Mouse (Mus musculus) midbrain, embryonic 12.5 days (tissue): Measurements from ENCODE around the gene Tada3. TPM values are rescaled to one million over a fixed set of nuclear protein-coding genes. Genes with fewer than 3 reads are reported as not detected.

Experiments used
- ATAC-seq: fragments of 200-750 bp; cut with Nextera tagmentation; 2 replicates; pipeline ENCODE4 v1.8.0; 2017; ENCODE audit warnings: low read depth, moderate TSS enrichment, moderate library complexity; ENCODE audit not compliant: low FRiP score
- H3K27ac ChIP-seq: fragments of 300-500 bp; sonication (generic); replicated peaks from 2 replicates; pipeline ENCODE4 v1.5.1; 2016; ENCODE audit warnings: mild to moderate bottlenecking
- H3K27me3 ChIP-seq: fragments of 300-500 bp; sonication (generic); 2 replicates; pipeline ENCODE4 v1.6.1; 2016; ENCODE audit warnings: mild to moderate bottlenecking
- H3K36me3 ChIP-seq: fragments of 300-500 bp; sonication (generic); 2 replicates; pipeline ENCODE4 v1.6.1; 2016
- H3K4me1 ChIP-seq: fragments of 300-500 bp; sonication (generic); 2 replicates; pipeline ENCODE4 v1.6.1; 2016
- H3K4me2 ChIP-seq: fragments of 300-500 bp; sonication (generic); replicated peaks from 2 replicates; pipeline ENCODE4 v1.6.1; 2016; ENCODE audit warnings: mild to moderate bottlenecking, moderate library complexity
- H3K4me3 ChIP-seq: fragments of 300-500 bp; sonication (generic); 2 replicates; pipeline ENCODE4 v1.5.1; 2016; ENCODE audit warnings: mild to moderate bottlenecking
- H3K9ac ChIP-seq: fragments of 300-500 bp; sonication (generic); replicated peaks from 2 replicates; pipeline ENCODE4 v1.6.1; 2016; ENCODE audit warnings: mild to moderate bottlenecking, moderate library complexity
- H3K9me3 ChIP-seq: fragments of 300-500 bp; sonication (generic); 2 replicates; pipeline ENCODE4 v1.6.1; 2016; ENCODE audit warnings: mild to moderate bottlenecking
- WGBS: fragments of 180-500 bp; shearing (Covaris S2); methylation state at CpG from one replicate; pipeline ENCODE4 v1.1.7; 2016; 5-methylcytosine and 5-hydroxymethylcytosine counted together
- polyA plus RNA-seq: library from polyadenylated mRNA; unstranded; fragments of >200 nt; fragmentation: Nextera tagmentation; extraction: Ambion mirVana; gene quantifications from 2 replicates; pipeline ENCODE4 v1.2.1, GENCODE M21; 2016

Tada3 gene
- 63.2 and 64.5 TPM in 2 replicates for polyA plus RNA-seq

GRCm38 (mm10) chr6:113377496-113378385 is at the start of gene Tada3, which contains the start of gene Arpc4:
Gene Tada3, minus strand, starts transcription at chr6:113377883.
Gene Arpc4, plus strand, starts transcription at chr6:113378115.
- Histone ChIP-seq H3K36me3 (peaks cover 51% of the 10 kb centered on the region), H3K4me2 (peak within 1 kb of the TSS; percentile 98), H3K4me1 (peaks cover 21% of the 10 kb centered on the region), H3K9me3 (no peaks in the 10 kb centered on the region), H3K27me3 (no peaks in the 10 kb centered on the region), H3K4me3 (peak within 1 kb of the TSS; percentile 90), H3K9ac (peak within 1 kb of the TSS; percentile 94), H3K27ac (peak within 1 kb of the TSS; percentile 95)
- ATAC-seq: peak; percentile 94
- WGBS: under 1% methylated on average over 58 of the region's 61 CpGs

- ATAC-seq: no peak
- no peak overlapping the region for H3K9ac ChIP-seq
- WGBS: 65% methylated on average over 3 of the region's 3 CpGs
These were observed 49.7 kb upstream of the Tada3 start for GRCm38 (mm10) chr6:113427397-113427796.

DNA sequence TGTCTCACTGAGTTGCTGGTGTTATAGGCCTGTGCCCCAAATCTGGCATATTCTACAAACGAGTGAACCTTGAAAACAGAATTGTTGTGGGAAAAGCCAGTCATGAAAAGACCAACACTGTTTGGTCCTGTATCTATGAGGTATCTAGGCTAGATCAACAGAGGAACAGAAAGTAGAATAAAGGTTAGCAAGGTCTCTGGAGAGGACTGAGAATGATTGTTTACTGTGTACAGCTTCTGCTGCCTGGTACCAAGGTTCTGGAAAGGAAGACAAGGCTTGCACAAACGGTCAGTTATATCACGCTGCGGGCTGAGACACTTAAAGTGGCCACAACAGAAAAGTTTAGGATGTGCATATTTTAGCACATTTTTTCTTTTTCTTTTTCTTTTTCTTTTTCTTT is 49.0 kb upstream of the Tada3 start:
- no peaks in the 10 kb centered on the region for H3K36me3 ChIP-seq
- no peak for ATAC-seq
- no peaks in the 10 kb centered on the region for H3K4me1 ChIP-seq
- H3K9me3 ChIP-seq: peaks cover 4% of the 10 kb centered on the region; the same call in 1 of the 2 replicates
- 95% methylated on average over 4 of the region's 4 CpGs for WGBS
- H3K4me3 ChIP-seq: no peak overlapping the region
- H3K27ac ChIP-seq: no peak overlapping the region
- no peak overlapping the region for H3K9ac ChIP-seq
- H3K4me2 ChIP-seq: no peak overlapping the region
- H3K27me3 ChIP-seq: no peaks in the 10 kb centered on the region

More at GRCm38 (mm10) chr6:113427397-113427796, 49.7 kb upstream of the Tada3 start:
- Histone ChIP-seq H3K4me3 (no peak overlapping the region), H3K9me3 (peaks cover 4% of the 10 kb centered on the region; the same call in 1 of the 2 replicates), H3K4me2 (no peak overlapping the region), H3K27me3 (no peaks in the 10 kb centered on the region), H3K27ac (no peak overlapping the region), H3K36me3 (no peaks in the 10 kb centered on the region), H3K4me1 (no peaks in the 10 kb centered on the region)

GRCm38 (mm10) chr6:113424187-113424586 is 46.5 kb upstream of the Tada3 start:
- Histone ChIP-seq H3K9ac (no peak overlapping the region), H3K27ac (no peak overlapping the region), H3K27me3 (no peaks in the 10 kb centered on the region), H3K36me3 (no peaks in the 10 kb centered on the region), H3K4me1 (peaks cover 4% of the 10 kb centered on the region; the same call in 1 of the 2 replicates), H3K4me3 (no peak overlapping the region), H3K9me3 (peaks cover 4% of the 10 kb centered on the region; the same call in 1 of the 2 replicates), H3K4me2 (no peak overlapping the region)
- ATAC-seq: no peak
- 88% methylated on average over 7 of the region's 7 CpGs for WGBS

GRCm38 (mm10) chr6:113423000-113423399 is 45.3 kb upstream of the Tada3 start:
- WGBS: 81% methylated on average over 4 of the region's 4 CpGs

DNA sequence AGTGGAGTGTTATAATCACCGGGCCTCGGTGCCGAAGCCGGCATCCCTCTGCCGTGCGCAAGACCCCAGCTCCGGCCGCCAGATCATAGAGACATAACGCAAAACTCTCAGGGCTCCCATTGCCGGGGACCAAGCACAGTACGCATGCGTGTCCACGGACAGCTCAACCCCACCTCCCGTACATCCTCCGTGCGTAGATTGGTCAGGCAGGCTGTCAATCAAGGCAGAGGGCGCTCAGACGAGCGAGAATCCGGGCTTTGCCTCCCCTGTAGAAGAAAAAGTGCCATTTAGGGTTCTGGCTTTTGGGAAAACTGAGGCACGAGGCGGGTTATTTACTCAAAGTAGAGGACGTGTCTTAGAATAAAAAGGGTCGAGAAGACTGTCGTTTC is 41.5 kb upstream of the Tada3 start, which contains the start of gene Rpusd3:
Gene Rpusd3, minus strand, starts transcription at position 142 of the 389 bp plus-strand sequence.
- Histone ChIP-seq H3K27me3 (no peaks in the 10 kb centered on the region), H3K9ac (peak within 1 kb of the TSS; percentile 73), H3K36me3 (peaks cover 25% of the 10 kb centered on the region), H3K9me3 (no peaks in the 10 kb centered on the region), H3K4me3 (peak within 1 kb of the TSS; percentile 60), H3K27ac (peak within 1 kb of the TSS; percentile 22; the same call in 1 of the 2 replicates), H3K4me2 (peak within 1 kb of the TSS; percentile 88), H3K4me1 (peaks cover 18% of the 10 kb centered on the region)
- WGBS: under 1% methylated on average over 25 of the region's 25 CpGs
- peak; percentile 98 for ATAC-seq

More at GRCm38 (mm10) chr6:113423000-113423399, 45.3 kb upstream of the Tada3 start:
- Histone ChIP-seq H3K27me3 (no peaks in the 10 kb centered on the region), H3K9ac (no peak overlapping the region), H3K4me1 (peaks cover 11% of the 10 kb centered on the region), H3K4me2 (no peak overlapping the region), H3K36me3 (no peaks in the 10 kb centered on the region), H3K27ac (no peak overlapping the region), H3K4me3 (no peak overlapping the region), H3K9me3 (peaks cover 4% of the 10 kb centered on the region; the same call in 1 of the 2 replicates)
- ATAC-seq: no peak

GRCm38 (mm10) chr6:113418441-113419198 is 40.9 kb upstream of the Tada3 start:
- Histone ChIP-seq H3K4me2 (peak overlapping the region; percentile 88), H3K36me3 (peaks cover 25% of the 10 kb centered on the region), H3K4me3 (peak overlapping the region; percentile 60), H3K27ac (peak overlapping the region; percentile 22; the same call in 1 of the 2 replicates), H3K27me3 (no peaks in the 10 kb centered on the region), H3K4me1 (peaks cover 18% of the 10 kb centered on the region), H3K9me3 (no peaks in the 10 kb centered on the region), H3K9ac (peak overlapping the region; percentile 73)
- WGBS: 18% methylated on average over 16 of the region's 16 CpGs
- ATAC-seq: peak; percentile 68; the same call in 1 of the 2 replicates

- Histone ChIP-seq H3K27ac (no peak overlapping the region), H3K27me3 (no peaks in the 10 kb centered on the region), H3K4me3 (no peak overlapping the region), H3K36me3 (peaks cover 27% of the 10 kb centered on the region), H3K9me3 (no peaks in the 10 kb centered on the region), H3K4me1 (peaks cover 18% of the 10 kb centered on the region), H3K4me2 (no peak overlapping the region), H3K9ac (no peak overlapping the region)
- no peak for ATAC-seq
- 93% methylated on average over 5 of the region's 5 CpGs for WGBS
These were observed 38.7 kb upstream of the Tada3 start for GRCm38 (mm10) chr6:113416416-113416815.

DNA sequence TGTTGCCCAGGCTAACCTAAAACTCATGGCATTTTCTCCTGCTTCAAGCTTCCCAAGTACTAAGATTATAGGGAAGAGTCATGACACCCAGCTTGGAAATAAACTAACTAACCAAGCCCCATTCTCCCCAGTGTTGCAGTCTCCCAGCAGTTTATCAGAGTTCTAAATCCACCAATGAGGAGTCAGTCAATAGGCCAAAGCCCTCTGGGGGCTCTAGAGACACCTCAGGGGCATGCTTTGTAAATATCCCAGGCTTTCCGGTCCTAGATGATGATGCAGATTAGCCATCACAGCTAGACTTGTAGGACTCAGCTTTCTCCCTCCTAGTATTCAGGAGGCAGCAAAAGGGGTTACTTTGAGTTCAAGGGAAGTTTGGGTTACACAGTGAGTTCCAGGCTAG is 32.3 kb upstream of the Tada3 start:
- H3K4me2 ChIP-seq: no peak overlapping the region
- H3K9me3 ChIP-seq: no peaks in the 10 kb centered on the region
- no peak overlapping the region for H3K27ac ChIP-seq
- WGBS: 75% methylated on average over 1 of the region's 1 CpGs
- ATAC-seq: no peak
- H3K36me3 ChIP-seq: peaks cover 8% of the 10 kb centered on the region; the same call in 1 of the 2 replicates
- H3K4me1 ChIP-seq: no peaks in the 10 kb centered on the region
- no peak overlapping the region for H3K4me3 ChIP-seq
- no peak overlapping the region for H3K9ac ChIP-seq
- no peaks in the 10 kb centered on the region for H3K27me3 ChIP-seq

- Histone ChIP-seq H3K4me2 (no peak overlapping the region), H3K36me3 (no peaks in the 10 kb centered on the region), H3K27ac (no peak overlapping the region), H3K4me3 (no peak overlapping the region), H3K27me3 (no peaks in the 10 kb centered on the region), H3K9me3 (no peaks in the 10 kb centered on the region), H3K9ac (no peak overlapping the region), H3K4me1 (no peaks in the 10 kb centered on the region)
- ATAC-seq: no peak
- WGBS: 73% methylated on average over 9 of the region's 9 CpGs
These were observed 29.0 kb upstream of the Tada3 start for GRCm38 (mm10) chr6:113406683-113407082.

GRCm38 (mm10) chr6:113405483-113405882 is 27.8 kb upstream of the Tada3 start:
- Histone ChIP-seq H3K27ac (no peak overlapping the region), H3K4me3 (no peak overlapping the region), H3K27me3 (no peaks in the 10 kb centered on the region), H3K36me3 (0 out of 2 replicates have a peak, but pooled peaks cover 6% of the 10 kb centered on the region), H3K9me3 (no peaks in the 10 kb centered on the region), H3K9ac (no peak overlapping the region), H3K4me2 (no peak overlapping the region), H3K4me1 (no peaks in the 10 kb centered on the region)
- 90% methylated on average over 6 of the region's 6 CpGs for WGBS
- ATAC-seq: no peak
